Mouse (Mus musculus): Measurements from ENCODE around the gene Abcb8.

GRCm38 (mm10) chr5:24423129-24424003, 29.9 kb downstream of the Abcb8 start, which contains the start of the genes Cdk5 and Slc4a2:
- TF ChIP-seq CTCF (IDR thresholded peaks at IDR 0.05; ENCODE audit: low read depth) = no peak
- peak; percentile 63; the same call in 1 of the 2 replicates for TF ChIP-seq EP300 (IDR thresholded peaks at IDR 0.05; ENCODE audit: low read depth)
